Mouse (Mus musculus) embryonic facial prominence, embryonic 15.5 days (tissue): ENCODE data around the gene Trit1. TPM values are rescaled to one million over a fixed set of nuclear protein-coding genes. Genes with fewer than 3 reads are reported as not detected.

Source experiments
- ATAC-seq: fragments of 200-750 bp; cut with Nextera tagmentation; 2 replicates; pipeline ENCODE4 v1.8.0; 2017; ENCODE audit warnings: low read depth, moderate TSS enrichment; ENCODE audit not compliant: insufficient number of reproducible peaks, low FRiP score, low TSS enrichment
- H3K27ac ChIP-seq: fragments of 300-500 bp; sonication (generic); replicated peaks from 2 replicates; pipeline ENCODE4 v1.5.1; 2015; ENCODE audit warnings: mild to moderate bottlenecking, inconsistent platforms
- H3K27me3 ChIP-seq: fragments of 300-500 bp; sonication (generic); 2 replicates; pipeline ENCODE4 v1.6.1; 2015; ENCODE audit warnings: inconsistent platforms
- H3K36me3 ChIP-seq: fragments of 300-500 bp; sonication (generic); 2 replicates; pipeline ENCODE4 v1.6.1; 2015; ENCODE audit warnings: mild to moderate bottlenecking, inconsistent platforms
- H3K4me1 ChIP-seq: fragments of 300-500 bp; sonication (generic); 2 replicates; pipeline ENCODE4 v1.6.1; 2015; ENCODE audit warnings: inconsistent platforms
- H3K4me2 ChIP-seq: fragments of 300-500 bp; sonication (generic); replicated peaks from 2 replicates; pipeline ENCODE4 v1.6.1; 2015; ENCODE audit warnings: mild to moderate bottlenecking, inconsistent platforms
- H3K4me3 ChIP-seq: fragments of 300-500 bp; sonication (generic); replicated peaks from 2 replicates; pipeline ENCODE4 v1.5.1; 2015; ENCODE audit warnings: mild to moderate bottlenecking, inconsistent platforms
- H3K9ac ChIP-seq: fragments of 300-500 bp; sonication (generic); 2 replicates; pipeline ENCODE4 v1.6.1; 2015; ENCODE audit warnings: inconsistent platforms
- H3K9me3 ChIP-seq: fragments of 300-500 bp; sonication (generic); replicated peaks from 2 replicates; pipeline ENCODE4 v1.6.1; 2016; ENCODE audit warnings: inconsistent platforms
- WGBS: fragments of 180-500 bp; shearing (Covaris S2); methylation state at CpG from one replicate; pipeline ENCODE4 v1.1.7; 2015; 5-methylcytosine and 5-hydroxymethylcytosine counted together
- polyA plus RNA-seq: library from polyadenylated mRNA; unstranded; fragments of >200 nt; fragmentation: Nextera tagmentation; extraction: Ambion mirVana; gene quantifications from 2 replicates; pipeline ENCODE4 v1.2.1, GENCODE M21; 2015

Trit1 gene
- polyA plus RNA-seq, 1 experiment from 2014 or later = 21.6 TPM

DNA sequence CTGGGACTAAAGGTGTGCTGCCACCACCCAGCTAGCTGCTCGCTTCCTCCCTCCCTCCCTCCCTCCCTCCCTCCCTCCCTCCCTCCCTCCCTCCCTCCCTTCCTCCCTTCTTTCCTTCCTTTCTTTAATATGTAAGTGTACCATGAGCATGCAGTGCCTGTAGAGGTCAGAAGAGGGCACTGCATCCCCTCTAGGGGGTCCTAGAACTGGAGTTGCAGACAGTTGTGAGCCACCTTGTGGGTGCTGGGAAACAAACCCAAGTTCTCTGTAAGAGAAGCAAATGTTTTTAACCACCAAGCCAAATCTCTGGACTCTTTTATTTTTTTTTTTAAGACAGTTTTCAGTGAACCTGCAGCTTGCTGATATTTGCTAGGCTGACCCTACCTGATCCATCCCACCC is 6.5 kb downstream of the Trit1 start:
- Histone ChIP-seq H3K4me2 (no peak overlapping the region), H3K4me3 (no peak overlapping the region), H3K27me3 (no peaks in the 10 kb centered on the region), H3K9me3 (no peaks in the 10 kb centered on the region), H3K9ac (no peak overlapping the region), H3K4me1 (peaks cover 13% of the 10 kb centered on the region), H3K36me3 (peaks cover 21% of the 10 kb centered on the region; the same call in 1 of the 2 replicates), H3K27ac (no peak overlapping the region)
- WGBS = 100% methylated on average over 1 of the region's 1 CpGs
- no peak for ATAC-seq

DNA sequence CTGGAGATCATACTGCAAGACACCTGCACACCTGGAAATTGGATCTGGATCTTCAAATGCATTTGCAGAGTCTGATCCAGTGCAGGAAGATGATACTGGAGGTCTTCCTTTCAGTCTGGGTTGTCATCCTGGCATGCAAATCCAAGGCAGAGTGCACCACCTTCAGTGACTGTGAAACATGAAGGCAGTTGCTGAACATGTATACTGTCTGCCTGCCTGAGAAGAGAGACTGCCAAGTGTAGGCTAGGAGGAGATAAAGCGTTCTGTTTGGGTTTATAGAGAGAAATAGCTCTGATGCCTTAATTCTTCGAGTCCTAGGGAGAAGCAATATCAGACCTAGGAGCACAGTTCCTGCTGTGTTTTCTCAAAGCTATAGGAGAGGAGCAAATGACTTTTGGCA is 9.0 kb downstream of the Trit1 start:
- H3K4me2 ChIP-seq = no peak overlapping the region
- H3K36me3 ChIP-seq = peaks cover 29% of the 10 kb centered on the region; the same call in 1 of the 2 replicates
- no peak for ATAC-seq
- H3K27me3 ChIP-seq = no peaks in the 10 kb centered on the region
- no peak overlapping the region for H3K9ac ChIP-seq
- H3K4me3 ChIP-seq = no peak overlapping the region
- H3K27ac ChIP-seq = no peak overlapping the region
- H3K4me1 ChIP-seq = no peaks in the 10 kb centered on the region
- 87% methylated on average over 2 of the region's 2 CpGs for WGBS
- no peaks in the 10 kb centered on the region for H3K9me3 ChIP-seq

- Histone ChIP-seq H3K9me3 (no peaks in the 10 kb centered on the region), H3K27ac (no peak overlapping the region), H3K4me1 (no peaks in the 10 kb centered on the region), H3K36me3 (peaks cover 33% of the 10 kb centered on the region; the same call in 1 of the 2 replicates), H3K4me2 (no peak overlapping the region), H3K27me3 (no peaks in the 10 kb centered on the region), H3K9ac (no peak overlapping the region), H3K4me3 (no peak overlapping the region)
- no peak for ATAC-seq
- WGBS = 94% methylated on average over 13 of the region's 13 CpGs
Measured at GRCm38 (mm10) chr4:123026161-123026560, 9.8 kb downstream of the Trit1 start.

DNA sequence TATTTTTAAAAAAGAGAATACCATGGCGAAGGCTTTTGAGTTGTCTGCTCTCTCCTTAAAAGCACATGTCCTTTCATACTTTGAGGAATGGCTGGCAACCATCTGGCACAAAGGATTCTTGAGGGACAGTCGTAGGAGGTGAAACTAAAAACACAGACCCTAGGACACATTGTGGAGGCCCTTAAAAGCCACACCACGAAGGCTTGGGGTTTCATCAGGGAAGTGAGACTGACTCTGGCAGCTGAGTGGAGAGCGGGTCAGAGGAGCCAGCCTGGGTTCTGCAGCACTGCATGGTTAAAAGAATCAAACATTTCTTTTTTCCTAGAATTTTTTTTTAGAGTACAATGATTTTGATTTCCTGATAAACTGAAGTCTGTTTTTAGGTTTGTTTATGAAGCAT is 10.2 kb downstream of the Trit1 start:
- WGBS = 68% methylated on average over 4 of the region's 4 CpGs
- H3K4me2 ChIP-seq = no peak overlapping the region
- H3K4me3 ChIP-seq = no peak overlapping the region
- ATAC-seq = no peak
- H3K9ac ChIP-seq = no peak overlapping the region
- H3K27ac ChIP-seq = no peak overlapping the region
- no peaks in the 10 kb centered on the region for H3K27me3 ChIP-seq
- no peaks in the 10 kb centered on the region for H3K4me1 ChIP-seq
- peaks cover 33% of the 10 kb centered on the region for H3K36me3 ChIP-seq
- no peaks in the 10 kb centered on the region for H3K9me3 ChIP-seq

DNA sequence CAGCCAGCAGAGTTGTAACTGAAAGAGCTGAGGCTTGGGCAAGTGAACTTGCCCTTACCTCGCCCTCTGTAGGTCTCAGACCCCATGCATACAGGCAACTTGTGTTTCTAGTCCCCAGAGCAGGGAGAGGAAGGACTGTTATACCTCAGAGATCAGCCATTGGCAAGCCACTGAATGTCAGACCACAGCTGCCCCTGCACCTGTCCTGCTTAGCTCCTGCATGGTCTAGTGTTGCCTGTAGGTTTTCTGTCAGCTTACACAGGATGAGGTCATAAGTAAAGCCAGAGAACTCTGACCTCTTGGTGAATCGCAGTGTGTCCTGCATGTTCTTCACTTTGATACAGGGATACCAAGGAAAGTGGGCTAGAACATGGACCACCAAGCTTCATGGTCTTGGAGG is 18.4 kb downstream of the Trit1 start:
- Histone ChIP-seq H3K4me3 (no peak overlapping the region), H3K36me3 (peaks cover 27% of the 10 kb centered on the region), H3K4me2 (no peak overlapping the region), H3K9me3 (no peaks in the 10 kb centered on the region), H3K27ac (no peak overlapping the region), H3K27me3 (no peaks in the 10 kb centered on the region), H3K9ac (no peak overlapping the region), H3K4me1 (peaks cover 6% of the 10 kb centered on the region; the same call in 1 of the 2 replicates)
- whole genome bisulfite sequencing = 89% methylated on average over 2 of the region's 2 CpGs
- 0 out of 2 replicates have a peak, but pooled peaks have one; percentile 67 for ATAC-seq

GRCm38 (mm10) chr4:123035636-123036035 is 19.2 kb downstream of the Trit1 start:
- no peak for ATAC-seq
- no peaks in the 10 kb centered on the region for H3K27me3 ChIP-seq
- H3K27ac ChIP-seq = no peak overlapping the region
- H3K9ac ChIP-seq = no peak overlapping the region
- peaks cover 31% of the 10 kb centered on the region for H3K36me3 ChIP-seq
- H3K4me1 ChIP-seq = peaks cover 6% of the 10 kb centered on the region; the same call in 1 of the 2 replicates
- no peak overlapping the region for H3K4me2 ChIP-seq
- WGBS = 89% methylated on average over 2 of the region's 2 CpGs
- H3K9me3 ChIP-seq = no peaks in the 10 kb centered on the region
- H3K4me3 ChIP-seq = no peak overlapping the region

DNA sequence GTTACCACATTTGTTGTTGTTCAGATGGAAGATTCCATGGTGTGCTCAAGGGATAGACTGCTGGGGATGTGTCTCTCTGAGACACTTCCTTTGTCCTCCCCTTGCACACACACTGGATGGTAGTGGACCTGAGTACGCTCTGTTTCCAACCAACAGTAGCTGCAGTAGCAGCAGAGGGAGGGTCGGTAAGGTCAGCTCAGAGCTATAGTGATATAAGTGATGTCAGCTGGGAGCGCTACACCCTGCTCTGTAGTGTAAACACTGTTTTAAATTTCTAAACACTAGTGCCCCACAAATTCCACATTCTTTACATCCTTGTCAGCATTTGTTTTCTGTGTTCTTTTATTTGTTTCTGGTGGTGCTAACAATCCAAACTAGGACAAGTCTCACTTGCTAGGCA is 20.3 kb downstream of the Trit1 start:
- Histone ChIP-seq H3K4me2 (no peak overlapping the region), H3K4me3 (no peak overlapping the region), H3K9ac (no peak overlapping the region), H3K4me1 (peaks cover 6% of the 10 kb centered on the region; the same call in 1 of the 2 replicates), H3K36me3 (peaks cover 26% of the 10 kb centered on the region; the same call in 1 of the 2 replicates), H3K27ac (no peak overlapping the region; the same call in 1 of the 2 replicates), H3K27me3 (no peaks in the 10 kb centered on the region), H3K9me3 (no peaks in the 10 kb centered on the region)
- ATAC-seq = no peak
- 68% methylated on average over 3 of the region's 3 CpGs for WGBS

- Histone ChIP-seq H3K9ac (no peak overlapping the region), H3K4me2 (no peak overlapping the region), H3K27ac (no peak overlapping the region), H3K4me3 (no peak overlapping the region), H3K9me3 (no peaks in the 10 kb centered on the region), H3K36me3 (peaks cover 22% of the 10 kb centered on the region), H3K27me3 (no peaks in the 10 kb centered on the region), H3K4me1 (peaks cover 10% of the 10 kb centered on the region; the same call in 1 of the 2 replicates)
- no peak for ATAC-seq
- 92% methylated on average over 6 of the region's 6 CpGs for WGBS
Measured at GRCm38 (mm10) chr4:123041131-123041530, 24.7 kb downstream of the Trit1 start.

DNA sequence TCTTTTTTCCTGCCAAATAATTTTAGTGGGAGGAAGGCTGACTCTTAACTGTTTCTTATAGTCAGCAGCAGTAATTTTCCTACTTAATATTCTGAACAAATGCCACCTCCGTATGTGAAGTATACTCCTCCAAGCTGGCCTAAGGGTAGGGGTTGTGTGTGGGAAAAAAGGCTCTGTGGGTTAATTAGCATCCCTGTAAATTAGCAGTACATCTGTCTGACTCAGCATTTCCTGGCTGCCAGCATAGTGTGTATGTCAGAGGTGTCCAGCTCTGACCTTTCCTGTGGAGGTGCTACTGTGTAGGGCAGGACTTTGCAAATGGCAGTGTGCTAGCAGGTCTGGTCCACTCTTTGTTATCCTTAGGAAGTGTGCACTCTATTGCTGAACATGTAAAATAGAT is 27.5 kb downstream of the Trit1 start:
- Histone ChIP-seq H3K27me3 (no peaks in the 10 kb centered on the region), H3K9me3 (no peaks in the 10 kb centered on the region), H3K4me3 (no peak overlapping the region), H3K4me1 (0 out of 2 replicates have a peak, but pooled peaks cover 9% of the 10 kb centered on the region), H3K9ac (no peak overlapping the region), H3K36me3 (peaks cover 35% of the 10 kb centered on the region), H3K4me2 (no peak overlapping the region), H3K27ac (no peak overlapping the region)
- ATAC-seq = no peak
- WGBS = 69% methylated on average over 1 of the region's 1 CpGs

DNA sequence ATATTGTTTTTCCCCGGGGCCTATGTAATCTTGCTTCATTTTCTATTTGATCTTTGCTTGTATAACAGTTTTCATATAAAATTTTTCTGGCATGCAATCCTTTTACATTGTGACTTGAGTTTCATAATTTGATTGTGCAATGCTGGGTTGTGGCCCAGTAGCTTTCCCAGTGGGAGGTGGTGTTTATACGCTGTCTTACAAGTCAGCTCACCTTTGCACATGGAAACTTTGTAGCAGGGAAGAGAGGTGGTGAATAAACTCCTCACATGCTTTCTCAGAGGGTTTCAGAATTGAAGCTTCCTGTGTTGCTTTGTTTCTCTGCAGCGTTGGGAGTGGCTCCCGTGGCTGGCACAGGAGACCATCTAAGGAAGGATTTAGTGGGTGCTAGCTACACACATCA is 28.4 kb downstream of the Trit1 start:
- H3K36me3 ChIP-seq = peaks cover 41% of the 10 kb centered on the region
- H3K27ac ChIP-seq = peak overlapping the region; percentile 73

DNA sequence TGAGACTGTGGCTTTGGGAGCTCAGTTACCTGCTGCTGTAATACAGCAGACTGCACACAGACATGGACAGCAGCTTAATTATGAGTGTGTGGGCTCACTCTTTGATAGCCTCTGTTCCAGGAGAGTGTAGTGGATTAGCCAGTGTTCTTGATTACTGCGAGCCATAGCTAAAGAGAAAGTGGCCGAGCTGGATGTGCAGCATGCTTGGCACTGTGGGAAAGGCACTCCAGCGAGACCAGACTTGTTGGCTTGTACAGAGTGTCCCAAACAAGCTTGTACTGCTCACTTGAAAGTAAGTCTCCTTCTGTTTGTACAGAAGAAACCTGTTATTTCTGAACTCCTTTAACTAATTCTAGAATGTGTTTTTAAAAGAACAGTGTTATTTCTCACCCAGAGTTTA is 29.9 kb downstream of the Trit1 start:
- Histone ChIP-seq H3K27me3 (no peaks in the 10 kb centered on the region), H3K9ac (no peak overlapping the region), H3K9me3 (no peaks in the 10 kb centered on the region), H3K36me3 (peaks cover 37% of the 10 kb centered on the region), H3K4me3 (no peak overlapping the region), H3K27ac (peak overlapping the region; percentile 84), H3K4me2 (0 out of 2 replicates have a peak overlapping the region, but pooled peaks have one; percentile 5), H3K4me1 (peaks cover 23% of the 10 kb centered on the region)
- 0 out of 2 replicates have a peak, but pooled peaks have one; percentile 12 for ATAC-seq
- WGBS = 55% methylated on average over 3 of the region's 3 CpGs

More for the DNA sequence above, 28.4 kb downstream of the Trit1 start:
- H3K4me1 ChIP-seq = 0 out of 2 replicates have a peak, but pooled peaks cover 9% of the 10 kb centered on the region
- 67% methylated on average over 4 of the region's 4 CpGs for WGBS
- no peak overlapping the region for H3K4me3 ChIP-seq
- H3K27me3 ChIP-seq = no peaks in the 10 kb centered on the region
- no peak overlapping the region for H3K4me2 ChIP-seq
- ATAC-seq = no peak; the same call in 1 of the 2 replicates
- no peak overlapping the region for H3K9ac ChIP-seq
- no peaks in the 10 kb centered on the region for H3K9me3 ChIP-seq

DNA sequence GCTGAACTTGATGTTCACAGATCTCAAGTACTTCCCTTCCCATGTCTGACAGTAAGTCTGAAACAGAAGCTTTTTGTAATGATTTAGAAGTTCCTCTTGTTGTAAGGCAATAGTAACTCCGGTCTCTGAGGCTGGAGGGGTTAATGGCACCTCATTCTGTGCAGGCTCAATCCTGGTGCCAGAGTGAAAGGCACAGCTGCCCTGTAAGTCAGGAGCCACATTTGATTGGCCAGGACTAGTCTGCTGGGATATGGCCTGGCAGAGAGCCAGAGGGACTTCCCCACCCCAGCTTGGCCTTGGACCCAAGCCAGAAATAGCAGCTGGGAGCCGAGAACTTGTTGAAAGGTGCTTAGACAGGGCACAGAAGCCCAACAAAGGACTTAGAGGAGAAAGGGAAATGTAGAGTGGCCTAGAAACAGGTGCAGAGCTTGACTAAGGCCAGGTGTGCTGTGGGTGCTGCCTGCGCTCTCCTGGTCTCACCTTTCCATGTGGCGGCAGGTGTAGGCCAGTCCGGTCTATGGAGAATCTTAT is 34.3 kb downstream of the Trit1 start:
- Histone ChIP-seq H3K36me3 (peaks cover 62% of the 10 kb centered on the region), H3K9me3 (no peaks in the 10 kb centered on the region), H3K4me1 (peaks cover 24% of the 10 kb centered on the region), H3K4me3 (no peak overlapping the region), H3K27ac (peak overlapping the region; percentile 72), H3K9ac (no peak overlapping the region), H3K4me2 (no peak overlapping the region), H3K27me3 (no peaks in the 10 kb centered on the region)
- WGBS = 50% methylated on average over 5 of the region's 5 CpGs
- ATAC-seq = peak; percentile 84
